Mouse (Mus musculus): ENCODE measurements at regions not wholly inside any gene's neighbourhood (a gene's known extent, or its start where the extent isn't known, plus 50 kb on each side); places are given as distances from the start of the nearest gene placed in this dataset.

- DNase-seq, result no peak
Measured at GRCm38 (mm10) chr9:83326437-83327086, 114.4 kb downstream of the Lca5 start.

- DNase-seq, result peak; percentile 12
Measured at GRCm38 (mm10) chr9:83325910-83326309, 115.0 kb downstream of the Lca5 start.

GRCm38 (mm10) chr9:83324336-83324735 lies 116.6 kb downstream of the Lca5 start:
- DNase-seq, result no peak

GRCm38 (mm10) chr9:83322991-83323583 lies 117.8 kb downstream of the Lca5 start:
- DNase-seq, result no peak

- DNase-seq, result no peak
Measured at GRCm38 (mm10) chr9:83321793-83322192, 119.1 kb downstream of the Lca5 start.

- DNase-seq, result no peak
Measured at GRCm38 (mm10) chr9:83320834-83321233, 120.1 kb downstream of the Lca5 start.

GRCm38 (mm10) chr9:83316818-83317162 lies 124.1 kb downstream of the Lca5 start:
- no peak for DNase-seq

GRCm38 (mm10) chr9:83315941-83316817 lies 124.7 kb downstream of the Lca5 start:
- peak; percentile 59 for DNase-seq

- DNase-seq, result no peak
Measured at GRCm38 (mm10) chr9:83308771-83309170, 132.2 kb downstream of the Lca5 start.

- no peak for DNase-seq
Measured at GRCm38 (mm10) chr9:83308092-83308491, 132.8 kb downstream of the Lca5 start.

- DNase-seq, result no peak
Measured at GRCm38 (mm10) chr9:83307349-83307938, 133.5 kb downstream of the Lca5 start.

GRCm38 (mm10) chr9:83304925-83305324 lies 136.0 kb downstream of the Lca5 start:
- no peak for DNase-seq

GRCm38 (mm10) chr9:83300500-83300899 lies 140.4 kb downstream of the Lca5 start:
- DNase-seq, result no peak

GRCm38 (mm10) chr9:83300044-83300443 lies 140.9 kb downstream of the Lca5 start:
- no peak for DNase-seq

GRCm38 (mm10) chr9:83299623-83300022 lies 141.3 kb downstream of the Lca5 start:
- DNase-seq, result no peak

GRCm38 (mm10) chr9:83295453-83295852 lies 145.5 kb downstream of the Lca5 start:
- DNase-seq, result no peak

GRCm38 (mm10) chr9:83294441-83294840 lies 146.5 kb downstream of the Lca5 start:
- no peak for DNase-seq

GRCm38 (mm10) chr9:83284097-83284496 lies 137.6 kb upstream of the Hmgn3 start:
- DNase-seq, result no peak

- no peak for DNase-seq
Measured at GRCm38 (mm10) chr9:83283662-83284061, 137.2 kb upstream of the Hmgn3 start.

GRCm38 (mm10) chr9:83283249-83283648 lies 136.8 kb upstream of the Hmgn3 start:
- DNase-seq, result no peak

- no peak for DNase-seq
Measured at GRCm38 (mm10) chr9:83277791-83278190, 131.3 kb upstream of the Hmgn3 start.

- no peak for DNase-seq
Measured at GRCm38 (mm10) chr9:83277356-83277755, 130.9 kb upstream of the Hmgn3 start.

- DNase-seq, result no peak
Measured at GRCm38 (mm10) chr9:83276291-83276690, 129.8 kb upstream of the Hmgn3 start.

Measured in adrenal gland, postnatal 14 days (tissue).